Mouse (Mus musculus): ENCODE data around the gene Fam213b.

DNA sequence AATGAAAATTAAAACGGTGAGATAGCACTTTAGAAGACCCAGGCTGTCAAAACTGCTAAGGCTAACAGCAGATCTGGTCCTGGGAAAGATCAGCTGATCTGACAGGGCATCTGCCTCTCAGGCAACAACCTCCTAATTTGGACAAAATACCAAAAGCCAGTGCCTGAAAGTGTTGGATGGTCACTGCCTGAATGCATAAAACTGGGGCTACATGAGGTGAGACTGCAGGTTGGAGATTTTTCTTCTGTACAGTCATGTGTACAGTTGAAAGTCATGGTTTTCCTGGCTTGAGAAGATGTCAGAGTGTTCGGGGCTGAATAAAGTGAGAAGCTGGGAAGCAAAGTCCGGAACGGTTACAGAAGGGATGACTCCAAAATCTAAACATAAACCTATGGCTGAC is 45.1 kb downstream of the Fam213b start:
- TF ChIP-seq TAL1 (IDR thresholded peaks at IDR 0.05; ENCODE audit: low read length) (no peak), GATA1 (IDR thresholded peaks at IDR 0.05; ENCODE audit: low read length) (no peak)
